Mouse (Mus musculus) heart, postnatal 0 days (tissue): ENCODE results near the gene Rnf10. TPM values are rescaled to one million over a fixed set of nuclear protein-coding genes. Genes with fewer than 3 reads are reported as not detected.

Experiments
- ATAC-seq: fragments of 200-750 bp; cut with Nextera tagmentation; 2 replicates; pipeline ENCODE4 v1.8.0; 2017; ENCODE audit warnings: low read depth, moderate number of reproducible peaks, moderate library complexity; ENCODE audit not compliant: insufficient read depth
- DNase-seq: peaks from one replicate; pipeline ENCODE4 v3.0.0-alpha.2; 2016; ENCODE audit warnings: low spot score
- H3K27ac ChIP-seq: fragments of 300-500 bp; sonication (generic); 2 replicates; pipeline ENCODE4 v1.5.1; 2014; ENCODE audit warnings: low read depth, mild to moderate bottlenecking
- H3K27me3 ChIP-seq: fragments of 300-500 bp; sonication (generic); 2 replicates; pipeline ENCODE4 v1.6.1; 2014; ENCODE audit warnings: low read length, mixed read lengths; ENCODE audit not compliant: control insufficient read depth, insufficient read depth
- H3K36me3 ChIP-seq: fragments of 300-500 bp; sonication (generic); replicated peaks from 2 replicates; pipeline ENCODE4 v1.6.1; 2014; ENCODE audit warnings: low read length, mixed read lengths; ENCODE audit not compliant: control insufficient read depth, insufficient read depth
- H3K4me1 ChIP-seq: fragments of 300-500 bp; sonication (generic); 2 replicates; pipeline ENCODE4 v1.6.1; 2014; ENCODE audit warnings: antibody characterized with exemption; ENCODE audit not compliant: control insufficient read depth, insufficient read depth
- H3K4me2 ChIP-seq: fragments of 300-500 bp; sonication (generic); 2 replicates; pipeline ENCODE4 v1.6.1; 2014; ENCODE audit warnings: low read depth, mild to moderate bottlenecking, low read length, moderate library complexity
- H3K4me3 ChIP-seq: fragments of 300-500 bp; sonication (generic); 2 replicates; pipeline ENCODE4 v1.5.1; 2014; ENCODE audit warnings: low read depth, low read length
- H3K9ac ChIP-seq: fragments of 300-500 bp; sonication (generic); replicated peaks from 2 replicates; pipeline ENCODE4 v1.6.1; 2014; ENCODE audit warnings: low read depth, low read length, mixed read lengths
- H3K9me3 ChIP-seq: fragments of 300-500 bp; sonication (generic); replicated peaks from 2 replicates; pipeline ENCODE4 v1.6.1; 2016; ENCODE audit warnings: low read length; ENCODE audit not compliant: control insufficient read depth
- CTCF ChIP-seq: IDR thresholded peaks from 2 replicates; pipeline ENCODE4 v1.5.1; 2016; ENCODE audit warnings: antibody characterized with exemption, control low read depth, low read depth
- EP300 ChIP-seq: IDR thresholded peaks from 2 replicates; pipeline ENCODE4 v1.6.1; 2016; ENCODE audit warnings: antibody characterized with exemption, low read depth
- WGBS: fragments of 180-500 bp; shearing (Covaris S2); extraction: QIAGEN DNeasy Blood & Tissue Kit; methylation state at CpG from one replicate; pipeline ENCODE4 v1.1.7; 2014; 5-methylcytosine and 5-hydroxymethylcytosine counted together
- polyA plus RNA-seq: library from polyadenylated mRNA; unstranded; fragments of >200 nt; fragmentation: Nextera tagmentation; extraction: Ambion mirVana; gene quantifications from 2 replicates; pipeline ENCODE4 v1.2.1, GENCODE M21; 2015
- total RNA-seq: library from RNA; depleted of rRNA; stranded (reverse); fragments of >200 nt; gene quantifications from 2 replicates; pipeline ENCODE4 v1.2.3, GENCODE M21; 2014; ENCODE audit warnings: low replicate concordance

Rnf10 gene
- total and polyA plus RNA-seq, 2 experiments from 2014 or later: 82.4 to 105 TPM

DNA sequence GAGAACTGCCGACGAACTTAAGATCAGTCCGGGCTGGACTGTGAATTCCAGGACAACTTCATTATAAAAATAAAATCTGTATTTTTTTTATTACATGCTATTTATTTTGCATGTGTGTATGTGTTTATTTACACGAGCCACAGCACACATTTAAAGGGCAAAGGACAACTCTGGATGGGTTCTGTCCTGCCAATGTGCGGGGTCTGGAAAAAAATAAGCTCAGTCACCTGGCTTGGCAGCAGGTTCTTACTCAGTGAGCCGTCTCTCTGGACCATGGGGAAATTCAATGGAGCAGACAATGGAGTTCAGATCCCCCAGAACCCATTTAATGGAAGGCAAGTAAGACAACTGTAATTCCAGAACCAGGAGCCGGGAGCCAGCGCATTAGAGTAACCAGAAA lies 11.6 kb downstream of the Rnf10 start:
- no peak for ATAC-seq

DNA sequence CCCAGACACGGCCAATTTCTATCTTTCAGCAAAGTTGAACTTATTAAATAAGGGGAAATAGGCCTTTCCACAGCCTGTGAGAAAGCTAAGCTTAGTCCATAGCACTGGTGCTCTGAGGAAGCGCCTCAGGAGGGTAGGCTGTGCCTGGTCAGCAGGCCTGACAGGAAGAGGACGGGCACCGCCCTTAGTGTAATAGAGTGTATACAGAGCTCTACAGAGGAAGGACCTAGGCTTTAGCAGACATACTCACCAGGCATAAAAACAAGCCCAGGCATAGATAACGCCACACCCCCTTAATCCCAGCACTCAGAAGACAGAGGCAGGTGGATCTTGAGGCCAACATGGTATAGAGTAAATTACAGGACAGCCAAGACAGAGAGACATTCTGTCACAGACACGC lies 12.3 kb downstream of the Rnf10 start:
- TF ChIP-seq CTCF (no peak), EP300 (no peak)
- no peaks in the 10 kb centered on the region for H3K9me3 ChIP-seq
- WGBS: 74% methylated on average over 6 of the region's 6 CpGs
- H3K27ac ChIP-seq: no peak overlapping the region
- no peaks in the 10 kb centered on the region for H3K4me1 ChIP-seq
- no peaks in the 10 kb centered on the region for H3K27me3 ChIP-seq
- DNase-seq (no peak), ATAC-seq (no peak)
- H3K4me3 ChIP-seq: no peak overlapping the region
- no peak overlapping the region for H3K4me2 ChIP-seq
- H3K36me3 ChIP-seq: peaks cover 52% of the 10 kb centered on the region
- H3K9ac ChIP-seq: no peak overlapping the region

More for the DNA sequence above, 11.6 kb downstream of the Rnf10 start:
- Histone ChIP-seq H3K9ac (no peak overlapping the region), H3K36me3 (peaks cover 44% of the 10 kb centered on the region), H3K4me2 (no peak overlapping the region), H3K4me1 (0 out of 2 replicates have a peak, but pooled peaks cover 4% of the 10 kb centered on the region), H3K27ac (no peak overlapping the region), H3K27me3 (no peaks in the 10 kb centered on the region), H3K4me3 (no peak overlapping the region), H3K9me3 (no peaks in the 10 kb centered on the region)
- 85% methylated on average over 8 of the region's 8 CpGs for WGBS
- TF ChIP-seq CTCF (no peak), EP300 (no peak)
- DNase-seq: no peak

DNA sequence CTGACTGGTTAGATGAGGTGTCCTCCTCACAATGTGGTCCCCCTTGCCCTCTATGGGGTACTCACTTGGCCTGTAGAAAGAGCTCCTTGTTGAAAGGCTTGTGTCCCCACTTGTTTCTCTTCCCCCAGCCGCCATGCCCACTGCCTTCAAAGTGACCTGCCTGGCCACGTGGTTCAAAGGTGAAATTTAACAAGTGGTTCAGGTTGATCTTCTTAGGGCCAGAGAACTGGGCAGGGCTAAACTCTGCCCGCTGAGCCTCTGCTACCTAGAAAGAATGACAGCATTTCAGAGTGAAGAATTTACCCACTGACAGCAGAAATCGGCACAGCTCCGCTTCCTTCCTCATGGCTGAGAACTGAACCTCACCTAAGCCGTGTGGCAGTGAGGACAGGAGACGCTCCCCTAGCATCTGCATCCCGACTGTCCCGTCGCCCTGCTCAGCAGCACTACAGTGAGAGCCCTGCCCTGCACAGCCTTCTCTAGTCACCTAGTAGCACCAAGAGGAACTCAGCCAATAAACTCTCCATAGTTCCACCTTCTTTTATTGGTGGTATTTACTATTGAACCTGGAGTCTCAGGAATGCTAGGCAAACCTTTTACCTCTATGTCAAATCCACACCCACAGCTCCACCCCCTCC lies 15.7 kb downstream of the Rnf10 start:
- Histone ChIP-seq H3K4me3 (no peak overlapping the region), H3K4me2 (no peak overlapping the region), H3K4me1 (no peaks in the 10 kb centered on the region), H3K9me3 (no peaks in the 10 kb centered on the region), H3K9ac (no peak overlapping the region), H3K36me3 (peaks cover 53% of the 10 kb centered on the region), H3K27ac (no peak overlapping the region), H3K27me3 (no peaks in the 10 kb centered on the region)
- ATAC-seq: no peak
- WGBS: 90% methylated on average over 10 of the region's 10 CpGs
- no peak for DNase-seq
- TF ChIP-seq EP300 (no peak), CTCF (no peak)

GRCm38 (mm10) chr5:115255472-115255871 lies 17.2 kb downstream of the Rnf10 start:
- DNase-seq (no peak), ATAC-seq (no peak)
- Histone ChIP-seq H3K27me3 (no peaks in the 10 kb centered on the region), H3K4me1 (no peaks in the 10 kb centered on the region), H3K9me3 (no peaks in the 10 kb centered on the region), H3K4me2 (no peak overlapping the region), H3K27ac (no peak overlapping the region), H3K9ac (no peak overlapping the region), H3K4me3 (no peak overlapping the region), H3K36me3 (peaks cover 67% of the 10 kb centered on the region)
- TF ChIP-seq CTCF (no peak), EP300 (no peak)
- 81% methylated on average over 1 of the region's 1 CpGs for WGBS

GRCm38 (mm10) chr5:115240191-115240590 lies 32.5 kb downstream of the Rnf10 start:
- no peaks in the 10 kb centered on the region for H3K9me3 ChIP-seq
- no peak overlapping the region for H3K27ac ChIP-seq
- TF ChIP-seq CTCF (no peak), EP300 (no peak)
- DNase-seq (no peak), ATAC-seq (no peak)
- H3K36me3 ChIP-seq: peaks cover 54% of the 10 kb centered on the region
- 78% methylated on average over 11 of the region's 11 CpGs for WGBS
- H3K4me3 ChIP-seq: no peak overlapping the region
- H3K9ac ChIP-seq: no peak overlapping the region
- no peaks in the 10 kb centered on the region for H3K27me3 ChIP-seq
- H3K4me1 ChIP-seq: 0 out of 2 replicates have a peak, but pooled peaks cover 6% of the 10 kb centered on the region
- no peak overlapping the region for H3K4me2 ChIP-seq

DNA sequence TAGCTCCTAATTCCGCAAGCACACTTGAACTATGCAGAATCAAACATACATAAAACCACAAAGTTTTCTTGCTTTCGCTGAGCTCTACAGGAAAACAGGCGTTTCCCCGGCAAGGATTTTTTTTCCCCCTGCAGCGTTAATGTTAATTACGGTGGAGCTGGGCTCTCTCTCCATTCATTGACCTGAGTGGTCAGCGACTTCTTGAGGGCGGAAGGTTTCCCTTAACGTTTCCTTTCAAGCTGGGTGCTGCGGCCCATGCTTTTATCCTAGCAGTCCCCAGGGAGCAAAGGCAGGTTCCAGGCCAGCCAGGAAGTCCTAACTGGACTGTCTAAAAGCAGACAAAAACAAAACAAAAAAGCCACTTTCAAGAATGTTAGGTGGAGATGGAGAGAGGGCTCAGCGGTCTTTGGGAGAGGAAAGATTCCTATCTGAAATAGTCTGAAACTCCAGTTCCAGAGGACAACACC lies 33.9 kb downstream of the Rnf10 start:
- no peak for TF ChIP-seq CTCF
- TF ChIP-seq EP300: no peak

More for the DNA sequence above, 33.9 kb downstream of the Rnf10 start:
- 16% methylated on average over 11 of the region's 11 CpGs for WGBS
- Histone ChIP-seq H3K9ac (peak overlapping the region; percentile 63), H3K36me3 (peaks cover 40% of the 10 kb centered on the region), H3K4me2 (peak overlapping the region; percentile 97), H3K9me3 (no peaks in the 10 kb centered on the region), H3K4me3 (peak overlapping the region; percentile 79), H3K27me3 (no peaks in the 10 kb centered on the region), H3K4me1 (0 out of 2 replicates have a peak, but pooled peaks cover 6% of the 10 kb centered on the region), H3K27ac (no peak overlapping the region)
- no peak for ATAC-seq
- DNase-seq: no peak
